Mouse (Mus musculus): ENCODE data around the gene Pth1r. TPM values are rescaled to one million over a fixed set of nuclear protein-coding genes. Genes with fewer than 3 reads are reported as not detected.

The Pth1r gene
- total RNA-seq, 2 experiments from 2014 or later, result 11.3 to 34.2 TPM

GRCm38 (mm10) chr9:110751412-110751811 lies 4.5 kb upstream of the Pth1r start:
- DNase-seq (ENCODE audit: low spot score in 2 of 2), result no peak

GRCm38 (mm10) chr9:110750404-110751187 lies 3.7 kb upstream of the Pth1r start:
- DNase-seq (ENCODE audit: low spot score in 2 of 2), result no peak

- DNase-seq (ENCODE audit: low spot score in 2 of 2), result no peak
Observed at GRCm38 (mm10) chr9:110748451-110748850, 1.5 kb upstream of the Pth1r start.

GRCm38 (mm10) chr9:110746238-110746637 lies 707 bp downstream of the Pth1r start:
- DNase-seq (ENCODE audit: low spot score in 2 of 2), result no peak

- DNase-seq (ENCODE audit: low spot score in 2 of 2), result no peak
Observed at GRCm38 (mm10) chr9:110745752-110746151, 1.2 kb downstream of the Pth1r start.

- DNase-seq (ENCODE audit: low spot score in 2 of 2), result peak in 1 of 2 experiments; percentile 38
Observed at GRCm38 (mm10) chr9:110743456-110744323, 3.3 kb downstream of the Pth1r start.

GRCm38 (mm10) chr9:110742951-110743455 lies 3.9 kb downstream of the Pth1r start:
- DNase-seq (ENCODE audit: low spot score in 2 of 2), result peak in 1 of 2 experiments; percentile 17

GRCm38 (mm10) chr9:110742295-110742950 lies 4.5 kb downstream of the Pth1r start:
- peak; percentile 22 to 37 for DNase-seq (ENCODE audit: low spot score in 2 of 2)

- DNase-seq (ENCODE audit: low spot score in 2 of 2), result no peak
Observed at GRCm38 (mm10) chr9:110741711-110742294, 5.1 kb downstream of the Pth1r start, which contains the start of gene Myl3. Myl3 (plus strand) TSS chr9:110741861.

GRCm38 (mm10) chr9:110739961-110740360 lies 7.0 kb downstream of the Pth1r start:
- no peak for DNase-seq (ENCODE audit: low spot score in 2 of 2)

- no peak for DNase-seq (ENCODE audit: low spot score in 2 of 2)
Observed at GRCm38 (mm10) chr9:110738054-110738453, 8.9 kb downstream of the Pth1r start.

GRCm38 (mm10) chr9:110736362-110736761 lies 10.6 kb downstream of the Pth1r start:
- DNase-seq (ENCODE audit: low spot score in 2 of 2), result no peak

GRCm38 (mm10) chr9:110734154-110734553 lies 12.8 kb downstream of the Pth1r start:
- DNase-seq (ENCODE audit: low spot score in 2 of 2), result no peak

- DNase-seq (ENCODE audit: low spot score in 2 of 2), result no peak
Observed at GRCm38 (mm10) chr9:110733102-110733501, 13.8 kb downstream of the Pth1r start.

GRCm38 (mm10) chr9:110732623-110733022 lies 14.3 kb downstream of the Pth1r start:
- DNase-seq (ENCODE audit: low spot score in 2 of 2), result peak; percentile 59 to 67

- no peak for DNase-seq (ENCODE audit: low spot score in 2 of 2)
Observed at GRCm38 (mm10) chr9:110731859-110732258, 15.1 kb downstream of the Pth1r start.

- DNase-seq (ENCODE audit: low spot score in 2 of 2), result peak; percentile 55 to 56
Observed at GRCm38 (mm10) chr9:110729841-110730240, 17.1 kb downstream of the Pth1r start.

- DNase-seq (ENCODE audit: low spot score in 2 of 2), result no peak
Observed at GRCm38 (mm10) chr9:110726867-110727266, 20.1 kb downstream of the Pth1r start.

GRCm38 (mm10) chr9:110725721-110726135 lies 21.2 kb downstream of the Pth1r start:
- no peak for DNase-seq (ENCODE audit: low spot score in 2 of 2)

- DNase-seq (ENCODE audit: low spot score in 2 of 2), result no peak
Observed at GRCm38 (mm10) chr9:110722060-110722459, 24.9 kb downstream of the Pth1r start.

- DNase-seq (ENCODE audit: low spot score in 2 of 2), result no peak
Observed at GRCm38 (mm10) chr9:110719977-110720376, 27.0 kb downstream of the Pth1r start.

Measured in adrenal gland, adult 18-20 months (tissue).